Mouse (Mus musculus) layer of hippocampus, postnatal 25 days (tissue): ENCODE measurements around the gene Anapc5. TPM values are rescaled to one million over a fixed set of nuclear protein-coding genes. Genes with fewer than 3 reads are reported as not detected.

Experiments
- DNase-seq, 2 experiments: peaks; one replicate each; pipeline ENCODE4 v3.0.0; 2022; ENCODE audit warnings: mixed read lengths in 2 of 2, low spot score in 1 of 2; ENCODE audit errors: extremely low spot score in 1 of 2
- total RNA-seq, 2 experiments: library from RNA; stranded (reverse); gene quantifications; 2 replicates each; pipeline ENCODE4 v1.2.3; 2021

The Anapc5 gene
- total RNA-seq: 100 to 1,000 TPM; 198 to 200 TPM

- peak; percentile 75 to 76 for DNase-seq
Measured at GRCm38 (mm10) chr5:122820777-122821523, at the start of gene Anapc5. Anapc5 (minus strand) TSS chr5:122821339.

GRCm38 (mm10) chr5:122863053-122863452 lies 41.9 kb upstream of the Anapc5 start:
- no peak for DNase-seq

- DNase-seq: no peak
Measured at GRCm38 (mm10) chr5:122855858-122856257, 34.7 kb upstream of the Anapc5 start.

GRCm38 (mm10) chr5:122852611-122853010 lies 31.5 kb upstream of the Anapc5 start:
- DNase-seq: no peak

DNA sequence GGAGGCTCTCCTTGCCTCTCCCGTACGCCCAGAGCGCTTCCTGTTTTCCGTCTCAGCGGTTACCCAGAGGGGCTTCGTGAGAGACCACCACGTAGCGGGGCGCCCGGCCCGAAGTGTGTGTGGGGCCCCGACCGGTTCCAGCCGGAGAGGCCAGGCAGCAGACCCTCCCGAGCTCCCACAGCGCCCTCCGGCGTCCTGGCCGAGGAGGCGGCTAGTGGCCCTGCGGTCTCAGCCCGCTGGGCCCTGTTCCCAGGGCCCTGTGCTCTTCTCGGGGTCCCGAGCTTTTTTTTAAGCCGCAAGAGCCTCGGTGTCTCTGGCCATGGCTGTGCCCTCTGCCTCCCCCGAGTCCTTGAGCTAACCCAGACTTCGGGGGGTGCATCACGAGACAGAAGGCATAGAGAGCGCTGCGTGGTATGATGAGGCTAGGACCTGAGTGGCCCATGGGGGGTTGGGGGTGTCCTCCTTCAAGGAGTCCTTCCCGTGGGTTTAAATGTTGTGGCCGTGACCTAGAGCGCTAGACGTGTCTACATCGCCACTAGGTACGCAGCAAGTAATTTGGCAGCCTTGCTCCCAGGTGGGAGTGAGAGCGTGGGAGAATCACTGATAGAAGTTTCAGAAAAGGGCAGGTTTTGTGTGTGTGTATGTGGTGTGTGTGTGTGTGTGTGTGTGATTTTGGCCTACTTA lies 29.3 kb upstream of the Anapc5 start:
- DNase-seq: peak; percentile 12 to 17

DNA sequence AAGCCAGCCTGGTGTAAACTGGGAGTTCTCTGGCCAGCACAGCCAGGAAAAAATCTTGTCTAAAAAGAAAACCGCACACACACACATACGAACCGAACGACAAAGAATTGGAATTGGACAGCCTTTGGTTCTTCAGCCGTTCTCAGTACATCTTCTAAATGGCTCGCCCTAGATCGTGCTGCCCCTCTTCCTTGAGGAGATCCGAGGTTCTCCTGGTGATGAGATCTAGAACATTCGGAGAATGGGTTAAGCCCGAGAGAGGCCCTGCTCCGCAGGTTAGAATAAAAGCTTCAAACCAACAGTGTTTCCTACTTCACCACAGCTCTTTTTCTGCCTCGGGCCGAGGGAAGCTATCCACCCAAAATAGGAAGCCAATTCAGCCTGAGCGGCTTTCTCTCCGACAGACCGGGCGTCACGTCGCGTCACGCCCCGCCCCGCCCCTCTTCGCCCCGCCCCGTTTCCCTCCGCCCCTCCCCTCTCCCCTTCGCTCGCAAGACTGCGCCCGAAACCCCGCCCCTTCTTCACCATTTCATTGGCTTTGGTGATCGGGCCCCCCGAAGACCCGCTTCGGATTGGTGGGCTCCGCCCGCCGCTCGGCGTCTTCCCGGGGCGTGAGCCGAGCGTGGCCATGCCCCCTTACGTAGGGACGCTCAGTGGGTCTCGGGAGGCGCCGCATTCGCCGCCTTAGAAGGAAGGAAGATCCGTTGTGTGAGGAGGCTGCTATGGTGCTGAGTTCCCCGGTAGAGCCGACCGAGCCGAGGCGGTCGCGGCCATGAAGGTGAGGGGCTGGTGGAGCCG lies 28.6 kb upstream of the Anapc5 start, which contains the start of gene Rnf34:
Gene Rnf34 (plus strand): TSS at position 528 of the 798 bp plus-strand sequence.
- peak; percentile 86 for DNase-seq

- DNase-seq: no peak
Measured at GRCm38 (mm10) chr5:122843799-122844198, 22.7 kb upstream of the Anapc5 start.

DNA sequence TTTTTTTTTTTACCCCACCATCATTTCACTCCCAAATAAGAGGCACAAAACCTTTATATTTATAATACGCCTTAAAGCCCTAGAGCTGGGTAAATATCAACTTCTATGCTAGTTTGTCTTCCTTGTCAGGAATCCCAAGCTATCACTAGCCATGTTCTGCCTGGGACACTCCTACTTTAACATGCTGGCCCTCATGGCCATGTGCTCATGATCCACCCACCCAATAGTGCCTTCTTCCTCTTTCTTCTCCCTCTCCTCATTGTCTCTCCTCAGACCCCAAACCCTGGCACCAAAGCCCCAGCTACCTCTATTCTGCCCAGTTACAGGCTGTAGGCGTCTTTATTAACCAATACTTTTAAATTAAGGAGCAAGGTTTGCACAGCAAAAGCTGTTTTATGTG lies 20.0 kb upstream of the Anapc5 start:
- no peak for DNase-seq

DNA sequence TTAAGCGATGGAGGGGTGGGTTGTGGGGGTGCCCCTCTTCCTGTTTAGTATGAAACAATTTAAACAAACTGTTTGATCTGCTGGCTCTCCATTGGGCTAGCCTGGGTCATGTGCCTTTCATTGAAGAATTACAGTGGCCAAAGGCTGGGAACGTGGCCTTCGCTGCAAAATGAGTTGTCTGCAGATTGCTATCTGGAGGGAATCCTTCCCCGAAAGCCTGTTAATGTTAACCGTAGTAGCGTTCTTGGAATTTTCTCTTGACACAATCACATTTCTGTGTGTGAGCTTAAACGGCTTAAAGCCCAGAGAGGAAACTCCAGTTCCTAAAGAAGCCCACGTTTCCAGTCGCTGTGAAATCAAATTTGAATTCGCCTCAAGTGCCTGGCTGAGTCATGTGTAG lies 11.9 kb upstream of the Anapc5 start:
- no peak for DNase-seq

- no peak for DNase-seq
Measured at GRCm38 (mm10) chr5:122832536-122832935, 11.4 kb upstream of the Anapc5 start.

- DNase-seq: no peak
Measured at GRCm38 (mm10) chr5:122825099-122825498, 4.0 kb upstream of the Anapc5 start.

- no peak for DNase-seq
Measured at GRCm38 (mm10) chr5:122824450-122824849, 3.3 kb upstream of the Anapc5 start.

DNA sequence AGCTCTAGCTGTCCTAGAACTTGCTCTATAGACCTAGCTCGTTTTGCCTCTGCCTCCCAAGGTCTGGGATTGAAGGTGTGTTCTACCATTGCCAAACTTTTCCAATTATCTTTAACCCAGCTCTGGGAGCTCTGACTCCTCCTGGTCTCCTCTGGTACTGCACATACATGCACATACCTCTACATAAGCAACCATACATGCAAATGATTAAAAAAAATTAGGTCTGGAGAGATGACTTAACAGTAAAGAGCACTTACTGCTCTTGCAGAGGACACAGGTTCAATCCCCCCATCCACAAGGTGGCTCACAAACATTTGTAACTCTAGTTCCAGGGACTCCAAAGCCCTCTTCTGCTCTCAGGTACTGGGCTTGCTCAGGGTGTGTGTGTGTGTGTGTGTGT lies 2.8 kb upstream of the Anapc5 start:
- DNase-seq: no peak

DNA sequence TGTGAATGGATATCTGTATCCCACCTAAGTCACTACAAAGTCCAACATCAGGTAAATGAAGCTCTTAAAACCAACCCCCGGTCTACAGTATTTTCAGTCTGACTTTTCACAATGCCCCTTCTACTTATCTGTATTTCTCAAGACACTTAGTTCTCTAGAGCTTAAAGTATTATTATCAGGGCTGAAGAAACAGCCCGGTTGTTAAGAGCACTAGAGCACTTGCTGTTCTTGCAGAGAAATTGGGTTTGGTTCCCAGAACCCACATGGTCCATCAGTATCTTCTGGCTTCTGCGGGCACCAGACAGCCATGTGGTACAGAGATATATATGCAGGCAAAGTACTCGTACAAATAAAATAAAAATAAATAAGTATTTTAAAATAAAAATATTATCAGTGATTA lies 1.3 kb upstream of the Anapc5 start:
- DNase-seq: no peak

GRCm38 (mm10) chr5:122821524-122821885 lies 366 bp upstream of the Anapc5 start:
- DNase-seq: no peak

GRCm38 (mm10) chr5:122812699-122813098 lies 8.4 kb downstream of the Anapc5 start:
- DNase-seq: no peak

DNA sequence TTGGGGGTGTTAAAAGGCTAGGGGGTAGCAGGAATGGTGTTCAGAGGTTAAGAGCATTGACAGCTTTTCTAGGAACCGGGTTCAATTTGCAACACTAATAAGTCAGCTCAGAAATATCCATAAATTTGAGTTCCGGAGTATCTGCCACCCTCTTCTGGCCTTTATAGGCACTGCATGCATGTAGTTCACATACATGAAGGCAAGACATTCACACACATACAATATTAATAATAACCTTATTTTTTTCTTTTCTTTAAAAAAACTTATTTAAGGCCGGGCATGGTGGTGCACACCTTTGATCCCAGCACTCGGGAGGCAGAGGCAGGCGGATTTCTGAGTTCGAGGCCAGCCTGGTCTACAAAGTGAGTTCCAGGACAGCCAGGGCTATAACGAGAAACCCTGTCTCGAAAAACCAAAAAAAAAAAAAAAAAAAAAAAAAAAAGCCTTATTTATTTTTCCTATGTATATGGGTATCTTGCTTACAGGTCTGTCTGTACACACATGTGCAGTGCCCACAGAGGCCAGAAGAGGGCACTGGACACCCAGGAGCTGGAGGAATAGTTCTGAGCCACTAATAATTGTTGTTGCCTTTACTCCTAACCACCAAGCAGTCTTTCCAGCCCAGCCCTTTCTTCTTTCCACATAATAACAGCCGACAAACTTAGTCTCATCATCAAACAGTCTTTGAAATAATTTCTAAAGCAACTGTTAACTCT lies 9.6 kb downstream of the Anapc5 start:
- peak in 1 of 2 experiments; percentile 63 for DNase-seq

GRCm38 (mm10) chr5:122805503-122805902 lies 15.6 kb downstream of the Anapc5 start:
- no peak for DNase-seq

- no peak for DNase-seq
Measured at GRCm38 (mm10) chr5:122802706-122803105, 18.4 kb downstream of the Anapc5 start.

- no peak for DNase-seq
Measured at GRCm38 (mm10) chr5:122801684-122802083, 19.5 kb downstream of the Anapc5 start.
